Mouse (Mus musculus) testis, adult 2 months (tissue): ENCODE results near the gene Itgb8.

Experiments
- CTCF ChIP-seq: fragments of 200-500 bp; IDR thresholded peaks from 2 replicates; pipeline ENCODE4 v1.5.1; 2012; ENCODE audit warnings: low read depth, mild to moderate bottlenecking, inconsistent platforms, low read length, moderate library complexity; ENCODE audit not compliant: control insufficient read depth, insufficient read depth, insufficient replicate concordance
- POLR2A ChIP-seq: fragments of 200-500 bp; IDR thresholded peaks from 2 replicates; pipeline ENCODE4 v1.6.1; 2012; ENCODE audit warnings: low read depth, mild to moderate bottlenecking, inconsistent platforms, low read length, moderate library complexity; ENCODE audit not compliant: control insufficient read depth

DNA sequence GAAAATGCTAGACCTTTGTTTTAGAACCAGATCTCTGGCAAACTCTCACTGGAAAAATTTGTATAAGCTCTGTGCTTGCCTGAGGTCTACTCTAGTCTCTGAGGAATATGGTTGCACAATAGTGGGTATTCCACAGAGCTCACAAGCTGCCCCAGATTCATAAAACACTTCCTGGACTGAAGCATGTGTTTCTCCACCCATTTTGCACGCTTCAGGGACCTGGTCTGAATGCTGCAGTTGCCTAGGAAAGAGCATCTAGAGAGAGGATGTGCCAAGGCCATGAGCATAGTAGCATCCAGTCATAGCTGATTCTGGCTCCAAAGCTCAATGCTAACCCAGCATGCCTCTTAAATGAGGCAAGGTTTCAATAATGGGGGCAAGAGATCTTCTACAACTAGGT lies 74.4 kb downstream of the Itgb8 start:
- no peak for TF ChIP-seq POLR2A
- TF ChIP-seq CTCF = no peak
